Mouse (Mus musculus) testis, adult 2 months (tissue): ENCODE results near the gene Clec1a.

Experiments used
- CTCF ChIP-seq: fragments of 200-500 bp; IDR thresholded peaks from 2 replicates; pipeline ENCODE4 v1.5.1; 2012; ENCODE audit warnings: low read depth, mild to moderate bottlenecking, inconsistent platforms, low read length, moderate library complexity; ENCODE audit not compliant: control insufficient read depth, insufficient read depth, insufficient replicate concordance
- POLR2A ChIP-seq: fragments of 200-500 bp; IDR thresholded peaks from 2 replicates; pipeline ENCODE4 v1.6.1; 2012; ENCODE audit warnings: low read depth, mild to moderate bottlenecking, inconsistent platforms, low read length, moderate library complexity; ENCODE audit not compliant: control insufficient read depth

DNA sequence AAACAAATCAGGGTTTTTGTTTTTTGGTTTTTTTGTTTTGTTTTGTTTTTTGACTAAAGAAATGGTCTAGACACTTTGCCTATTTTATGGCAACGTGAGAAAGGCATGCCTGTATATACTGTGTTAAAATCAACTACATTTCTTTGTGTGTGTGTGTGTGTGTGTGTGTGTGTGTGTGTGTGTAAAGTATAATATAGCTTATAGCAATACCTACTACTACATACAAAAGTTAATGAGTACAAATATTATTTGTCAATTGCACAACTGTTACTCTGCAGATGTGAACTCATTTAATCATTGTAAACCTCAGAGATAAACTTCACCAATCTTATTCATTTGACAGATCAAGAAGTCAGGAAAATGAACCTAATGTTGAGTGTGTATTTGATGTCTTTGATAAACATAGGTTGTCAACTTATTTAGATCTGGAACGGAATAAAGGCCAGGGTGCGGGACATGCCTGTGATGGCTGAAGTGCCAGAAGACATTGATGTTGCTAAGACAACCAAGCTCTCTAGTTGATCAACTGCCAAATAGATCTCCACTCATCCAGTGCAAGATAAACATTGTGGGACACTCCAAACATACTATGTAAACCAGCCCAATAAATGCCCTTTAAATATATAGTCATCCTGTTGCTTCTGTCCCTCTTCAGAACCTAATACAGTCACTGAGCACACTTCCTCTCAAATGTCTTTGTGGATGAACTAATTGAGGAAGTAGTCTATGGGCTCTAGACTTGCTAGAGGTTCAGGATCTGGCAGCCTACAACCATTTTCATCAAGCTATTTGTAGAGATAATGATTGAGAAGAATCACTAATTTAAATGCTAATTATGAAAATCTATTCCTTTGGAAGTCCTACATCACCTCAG is 45.8 kb upstream of the Clec1a start:
- TF ChIP-seq CTCF, result no peak
- TF ChIP-seq POLR2A, result no peak
